Mouse (Mus musculus): ENCODE data around the gene Nalcn. TPM values are rescaled to one million over a fixed set of nuclear protein-coding genes. Genes with fewer than 3 reads are reported as not detected.

Gene Nalcn
- polyA plus RNA-seq, 1 experiment from 2014 or later: 0.09 TPM

Other genes with a start within 250 kb of the Nalcn start
- 0.42 and 0.43 TPM in 2 replicates for gene Itgbl1, start 32.8 kb upstream of the Nalcn start, polyA plus RNA-seq (2014; fragmentation: Nextera tagmentation; extraction: Ambion mirVana)

All from heart, embryonic 11.5 days (tissue).